Mouse (Mus musculus): ENCODE results near the gene Kctd19. TPM values are rescaled to one million over a fixed set of nuclear protein-coding genes. Genes with fewer than 3 reads are reported as not detected.

The Kctd19 gene
- polyA plus RNA-seq, 1 experiment: 0.01 TPM

DNA sequence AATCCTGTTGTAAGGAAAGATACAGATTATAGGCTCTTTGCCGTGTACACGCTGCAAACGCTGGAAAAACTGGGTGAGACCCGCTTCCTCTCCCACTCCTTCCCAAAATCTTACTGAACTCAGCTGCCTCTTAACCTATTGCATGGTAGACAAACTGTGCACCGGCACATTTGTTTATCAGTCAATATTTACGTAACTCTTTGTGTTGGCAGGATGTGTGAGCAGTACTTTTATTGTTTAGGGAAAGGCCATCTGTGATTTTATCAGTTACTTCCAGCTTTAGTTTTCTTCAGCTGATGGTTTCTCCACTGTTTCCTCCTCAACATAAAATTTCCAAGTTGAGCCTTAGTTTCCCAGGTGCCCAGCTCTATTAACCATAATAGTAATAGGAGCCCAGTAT is 13.6 kb upstream of the Kctd19 start:
- H3K79me3 ChIP-seq (ENCODE audit: low read depth): no peaks in the 10 kb centered on the region
- H3ac ChIP-seq (ENCODE audit: control insufficient read depth, insufficient read length, low read depth): no peak overlapping the region
- peaks cover 42% of the 10 kb centered on the region for H3K27me3 ChIP-seq (ENCODE audit: control insufficient read depth, insufficient read depth, insufficient read length)
- H3K79me2 ChIP-seq (ENCODE audit: control insufficient read depth, insufficient read depth): no peaks in the 10 kb centered on the region
- H3K4me3 ChIP-seq (ENCODE audit: insufficient read depth, poor library complexity, severe bottlenecking): no peak overlapping the region
- H3K36me3 ChIP-seq (ENCODE audit: control insufficient read depth, insufficient read depth): no peaks in the 10 kb centered on the region
- TF ChIP-seq CEBPB (IDR thresholded peaks at IDR 0.05; ENCODE audit: low read depth) (no peak), MYOG (IDR thresholded peaks at IDR 0.05; ENCODE audit: control insufficient read depth, extremely low read depth, insufficient read length) (no peak), MAX (IDR thresholded peaks at IDR 0.05) (no peak), MYOD1 (IDR thresholded peaks at IDR 0.05; ENCODE audit: control insufficient read depth, insufficient read length, low read depth) (no peak), USF1 (IDR thresholded peaks at IDR 0.05; ENCODE audit: low read depth) (no peak), CTCF (IDR thresholded peaks at IDR 0.05; ENCODE audit: control insufficient read depth, insufficient read depth, insufficient read length) (no peak), FOSL1 (IDR thresholded peaks at IDR 0.05; ENCODE audit: insufficient read depth, low read length, poor library complexity, severe bottlenecking) (no peak)

- TF ChIP-seq CTCF (IDR thresholded peaks at IDR 0.05; ENCODE audit: control insufficient read depth, insufficient read depth, insufficient read length): no peak
- TF ChIP-seq MAX (IDR thresholded peaks at IDR 0.05): no peak
- no peak for TF ChIP-seq MYOG (IDR thresholded peaks at IDR 0.05; ENCODE audit: control insufficient read depth, extremely low read depth, insufficient read length)
- no peak for TF ChIP-seq MYOD1 (IDR thresholded peaks at IDR 0.05; ENCODE audit: control insufficient read depth, insufficient read length, low read depth)
- no peak for TF ChIP-seq USF1 (IDR thresholded peaks at IDR 0.05; ENCODE audit: low read depth)
- TF ChIP-seq FOSL1 (IDR thresholded peaks at IDR 0.05; ENCODE audit: insufficient read depth, low read length, poor library complexity, severe bottlenecking): no peak
- H3K79me3 ChIP-seq (ENCODE audit: low read depth): no peaks in the 10 kb centered on the region
- no peak overlapping the region for H3ac ChIP-seq (ENCODE audit: control insufficient read depth, insufficient read length, low read depth)
- peaks cover 20% of the 10 kb centered on the region for H3K27me3 ChIP-seq (ENCODE audit: control insufficient read depth, insufficient read depth, insufficient read length)
- H3K36me3 ChIP-seq (ENCODE audit: control insufficient read depth, insufficient read depth): no peaks in the 10 kb centered on the region
- no peak overlapping the region for H3K4me3 ChIP-seq (ENCODE audit: insufficient read depth, poor library complexity, severe bottlenecking)
- no peaks in the 10 kb centered on the region for H3K79me2 ChIP-seq (ENCODE audit: control insufficient read depth, insufficient read depth)
These were observed 8.7 kb upstream of the Kctd19 start for GRCm38 (mm10) chr8:105422006-105422405.

DNA sequence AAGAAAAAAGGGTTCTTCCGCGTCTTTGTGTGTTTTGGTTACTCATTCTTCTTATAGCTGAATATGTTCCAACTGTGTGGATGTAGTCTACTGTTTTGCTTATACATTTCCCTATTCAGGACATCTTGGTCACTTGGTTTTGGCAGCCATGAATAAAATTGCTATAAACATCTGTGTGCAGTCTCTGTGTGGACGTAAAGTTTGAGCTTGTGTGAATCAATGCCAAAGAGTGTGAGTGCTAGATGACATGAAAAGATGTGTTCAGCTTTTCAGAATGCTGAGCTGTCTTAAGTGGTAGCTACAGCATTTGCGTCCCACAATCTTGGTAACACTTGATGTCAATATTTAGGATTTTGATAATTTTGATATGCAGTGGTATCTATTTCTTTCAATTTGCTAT is 6.5 kb upstream of the Kctd19 start:
- H3ac ChIP-seq (ENCODE audit: control insufficient read depth, insufficient read length, low read depth): no peak overlapping the region
- no peak overlapping the region for H3K4me3 ChIP-seq (ENCODE audit: insufficient read depth, poor library complexity, severe bottlenecking)
- H3K36me3 ChIP-seq (ENCODE audit: control insufficient read depth, insufficient read depth): no peaks in the 10 kb centered on the region
- no peaks in the 10 kb centered on the region for H3K79me2 ChIP-seq (ENCODE audit: control insufficient read depth, insufficient read depth)
- H3K27me3 ChIP-seq (ENCODE audit: control insufficient read depth, insufficient read depth, insufficient read length): peaks cover 14% of the 10 kb centered on the region
- TF ChIP-seq CTCF (IDR thresholded peaks at IDR 0.05; ENCODE audit: control insufficient read depth, insufficient read depth, insufficient read length) (no peak), FOSL1 (IDR thresholded peaks at IDR 0.05; ENCODE audit: insufficient read depth, low read length, poor library complexity, severe bottlenecking) (no peak), MYOG (IDR thresholded peaks at IDR 0.05; ENCODE audit: control insufficient read depth, extremely low read depth, insufficient read length) (no peak), CEBPB (IDR thresholded peaks at IDR 0.05; ENCODE audit: low read depth) (no peak), USF1 (IDR thresholded peaks at IDR 0.05; ENCODE audit: low read depth) (no peak), MYOD1 (IDR thresholded peaks at IDR 0.05; ENCODE audit: control insufficient read depth, insufficient read length, low read depth) (no peak), MAX (IDR thresholded peaks at IDR 0.05) (no peak)
- no peaks in the 10 kb centered on the region for H3K79me3 ChIP-seq (ENCODE audit: low read depth)

DNA sequence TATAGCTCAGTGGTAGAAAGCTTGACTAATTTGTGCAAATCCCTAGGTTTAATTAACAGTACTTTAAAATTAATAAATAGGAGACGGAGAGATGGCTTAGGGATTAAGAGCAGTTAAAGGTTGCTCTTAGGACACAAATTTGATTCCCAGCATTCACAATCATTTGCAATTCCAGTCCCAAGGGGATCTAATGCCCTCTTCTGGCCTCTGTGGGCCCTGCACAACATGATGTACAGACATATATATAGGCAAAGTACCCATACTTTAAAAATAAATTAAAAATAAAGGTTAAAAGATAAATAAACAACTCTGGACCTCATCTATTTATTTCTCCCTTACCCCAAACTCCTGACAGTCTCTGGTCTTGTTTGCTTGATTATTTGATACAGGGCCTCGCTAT is 5.7 kb upstream of the Kctd19 start:
- no peaks in the 10 kb centered on the region for H3K79me2 ChIP-seq (ENCODE audit: control insufficient read depth, insufficient read depth)
- H3K27me3 ChIP-seq (ENCODE audit: control insufficient read depth, insufficient read depth, insufficient read length): peaks cover 16% of the 10 kb centered on the region
- no peaks in the 10 kb centered on the region for H3K36me3 ChIP-seq (ENCODE audit: control insufficient read depth, insufficient read depth)
- H3K79me3 ChIP-seq (ENCODE audit: low read depth): no peaks in the 10 kb centered on the region
- TF ChIP-seq MYOG (IDR thresholded peaks at IDR 0.05; ENCODE audit: control insufficient read depth, extremely low read depth, insufficient read length) (no peak), USF1 (IDR thresholded peaks at IDR 0.05; ENCODE audit: low read depth) (no peak), MYOD1 (IDR thresholded peaks at IDR 0.05; ENCODE audit: control insufficient read depth, insufficient read length, low read depth) (no peak), CTCF (IDR thresholded peaks at IDR 0.05; ENCODE audit: control insufficient read depth, insufficient read depth, insufficient read length) (no peak), FOSL1 (IDR thresholded peaks at IDR 0.05; ENCODE audit: insufficient read depth, low read length, poor library complexity, severe bottlenecking) (no peak), CEBPB (IDR thresholded peaks at IDR 0.05; ENCODE audit: low read depth) (no peak), MAX (IDR thresholded peaks at IDR 0.05) (no peak)
- H3ac ChIP-seq (ENCODE audit: control insufficient read depth, insufficient read length, low read depth): no peak overlapping the region
- no peak overlapping the region for H3K4me3 ChIP-seq (ENCODE audit: insufficient read depth, poor library complexity, severe bottlenecking)

GRCm38 (mm10) chr8:105409947-105410346 is 3.4 kb downstream of the Kctd19 start:
- no peaks in the 10 kb centered on the region for H3K79me3 ChIP-seq (ENCODE audit: low read depth)
- no peaks in the 10 kb centered on the region for H3K36me3 ChIP-seq (ENCODE audit: control insufficient read depth, insufficient read depth)
- no peak overlapping the region for H3ac ChIP-seq (ENCODE audit: control insufficient read depth, insufficient read length, low read depth)

DNA sequence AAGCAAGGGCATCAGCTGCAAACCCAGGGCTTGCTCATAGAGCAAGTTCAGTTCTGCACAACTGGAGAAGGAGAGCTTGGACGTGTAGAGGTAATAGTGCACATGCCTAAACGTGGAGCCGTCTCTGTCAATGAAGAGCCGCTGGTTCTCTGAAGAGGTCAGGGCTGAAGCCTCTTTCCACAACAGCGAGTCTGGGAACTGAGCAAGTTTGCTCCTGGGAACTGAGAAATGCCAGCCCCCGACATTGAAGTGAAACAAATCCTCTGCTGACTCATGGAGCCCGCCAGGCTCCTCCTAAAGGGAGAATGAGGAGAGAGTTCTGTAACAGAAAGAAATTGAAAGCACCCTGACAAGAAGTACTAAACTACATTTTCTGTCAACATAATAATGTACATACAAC is 5.0 kb downstream of the Kctd19 start:
- Histone ChIP-seq H3K79me2 (ENCODE audit: control insufficient read depth, insufficient read depth) (no peaks in the 10 kb centered on the region), H3K79me3 (ENCODE audit: low read depth) (no peaks in the 10 kb centered on the region), H3K27me3 (ENCODE audit: control insufficient read depth, insufficient read depth, insufficient read length) (peaks cover 6% of the 10 kb centered on the region), H3K4me3 (ENCODE audit: insufficient read depth, poor library complexity, severe bottlenecking) (no peak overlapping the region), H3K36me3 (ENCODE audit: control insufficient read depth, insufficient read depth) (no peaks in the 10 kb centered on the region), H3ac (ENCODE audit: control insufficient read depth, insufficient read length, low read depth) (no peak overlapping the region)
- TF ChIP-seq MYOG (IDR thresholded peaks at IDR 0.05; ENCODE audit: control insufficient read depth, extremely low read depth, insufficient read length) (no peak), CEBPB (IDR thresholded peaks at IDR 0.05; ENCODE audit: low read depth) (no peak), USF1 (IDR thresholded peaks at IDR 0.05; ENCODE audit: low read depth) (no peak), MYOD1 (IDR thresholded peaks at IDR 0.05; ENCODE audit: control insufficient read depth, insufficient read length, low read depth) (no peak), MAX (IDR thresholded peaks at IDR 0.05) (no peak), FOSL1 (IDR thresholded peaks at IDR 0.05; ENCODE audit: insufficient read depth, low read length, poor library complexity, severe bottlenecking) (no peak), CTCF (IDR thresholded peaks at IDR 0.05; ENCODE audit: control insufficient read depth, insufficient read depth, insufficient read length) (no peak)

More at GRCm38 (mm10) chr8:105409947-105410346, 3.4 kb downstream of the Kctd19 start:
- TF ChIP-seq FOSL1 (IDR thresholded peaks at IDR 0.05; ENCODE audit: insufficient read depth, low read length, poor library complexity, severe bottlenecking) (no peak), MYOD1 (IDR thresholded peaks at IDR 0.05; ENCODE audit: control insufficient read depth, insufficient read length, low read depth) (no peak), MYOG (IDR thresholded peaks at IDR 0.05; ENCODE audit: control insufficient read depth, extremely low read depth, insufficient read length) (no peak), CTCF (IDR thresholded peaks at IDR 0.05; ENCODE audit: control insufficient read depth, insufficient read depth, insufficient read length) (no peak), CEBPB (IDR thresholded peaks at IDR 0.05; ENCODE audit: low read depth) (no peak), USF1 (IDR thresholded peaks at IDR 0.05; ENCODE audit: low read depth) (no peak), MAX (IDR thresholded peaks at IDR 0.05) (no peak)
- Histone ChIP-seq H3K4me3 (ENCODE audit: insufficient read depth, poor library complexity, severe bottlenecking) (no peak overlapping the region), H3K27me3 (ENCODE audit: control insufficient read depth, insufficient read depth, insufficient read length) (peaks cover 20% of the 10 kb centered on the region), H3K79me2 (ENCODE audit: control insufficient read depth, insufficient read depth) (no peaks in the 10 kb centered on the region)

Data from C2C12 (cell line).